Mouse (Mus musculus): ENCODE measurements around the gene Atp7a.

Gene Atp7a

GRCm38 (mm10) chrX:106080811-106081443 is 53.9 kb downstream of the Atp7a start:
- peak in 1 of 2 experiments; percentile 2 for DNase-seq (ENCODE audit: low spot score in 2 of 2)

- no peak for DNase-seq (ENCODE audit: low spot score in 2 of 2)
Observed at GRCm38 (mm10) chrX:106082518-106082917, 55.4 kb downstream of the Atp7a start.

- peak; percentile 9 to 27 for DNase-seq (ENCODE audit: low spot score in 2 of 2)
Observed at GRCm38 (mm10) chrX:106085132-106085531, 58.1 kb downstream of the Atp7a start.

- no peak for DNase-seq (ENCODE audit: low spot score in 2 of 2)
Observed at GRCm38 (mm10) chrX:106085564-106085963, 58.5 kb downstream of the Atp7a start.

GRCm38 (mm10) chrX:106092939-106093338 is 65.9 kb downstream of the Atp7a start:
- peak in 1 of 2 experiments; percentile 1 for DNase-seq (ENCODE audit: low spot score in 2 of 2)

GRCm38 (mm10) chrX:106105464-106105863 is 78.4 kb downstream of the Atp7a start:
- DNase-seq (ENCODE audit: low spot score in 2 of 2): peak in 1 of 2 experiments; percentile 33

- no peak for DNase-seq (ENCODE audit: low spot score in 2 of 2)
Observed at GRCm38 (mm10) chrX:106113881-106114280, 86.8 kb downstream of the Atp7a start.

GRCm38 (mm10) chrX:106114674-106115073 is 87.6 kb downstream of the Atp7a start:
- DNase-seq (ENCODE audit: low spot score in 2 of 2): no peak

- no peak for DNase-seq (ENCODE audit: low spot score in 2 of 2)
Observed at GRCm38 (mm10) chrX:106122823-106123222, 95.7 kb downstream of the Atp7a start.

- DNase-seq (ENCODE audit: low spot score in 2 of 2): no peak
Observed at GRCm38 (mm10) chrX:106128283-106128682, 101.2 kb downstream of the Atp7a start.

GRCm38 (mm10) chrX:106129877-106130276 is 102.8 kb downstream of the Atp7a start:
- no peak for DNase-seq (ENCODE audit: low spot score in 2 of 2)

GRCm38 (mm10) chrX:106134916-106135315 is 107.8 kb downstream of the Atp7a start:
- peak; percentile 4 to 5 for DNase-seq (ENCODE audit: low spot score in 2 of 2)

GRCm38 (mm10) chrX:106135484-106135883 is 108.4 kb downstream of the Atp7a start:
- no peak for DNase-seq (ENCODE audit: low spot score in 2 of 2)

GRCm38 (mm10) chrX:106135916-106136575 is 109.0 kb downstream of the Atp7a start:
- peak; percentile 6 to 33 for DNase-seq (ENCODE audit: low spot score in 2 of 2)

GRCm38 (mm10) chrX:106139309-106140070 is 112.4 kb downstream of the Atp7a start:
- peak; percentile 4 to 14 for DNase-seq (ENCODE audit: low spot score in 2 of 2)

- no peak for DNase-seq (ENCODE audit: low spot score in 2 of 2)
Observed at GRCm38 (mm10) chrX:106142936-106143335, 115.9 kb downstream of the Atp7a start, which contains the start of gene Tlr13. Tlr13 (plus strand) TSS chrX:106143204.

GRCm38 (mm10) chrX:106148185-106148584 is 121.1 kb downstream of the Atp7a start:
- DNase-seq (ENCODE audit: low spot score in 2 of 2): no peak

GRCm38 (mm10) chrX:106149460-106149859 is 122.4 kb downstream of the Atp7a start:
- no peak for DNase-seq (ENCODE audit: low spot score in 2 of 2)

GRCm38 (mm10) chrX:106154180-106154586 is 127.1 kb downstream of the Atp7a start:
- DNase-seq (ENCODE audit: low spot score in 2 of 2): no peak

- no peak for DNase-seq (ENCODE audit: low spot score in 2 of 2)
Observed at GRCm38 (mm10) chrX:106155892-106156291, 128.8 kb downstream of the Atp7a start.

GRCm38 (mm10) chrX:106163995-106164394 is 136.9 kb downstream of the Atp7a start:
- DNase-seq (ENCODE audit: low spot score in 2 of 2): no peak

- DNase-seq (ENCODE audit: low spot score in 2 of 2): no peak
Observed at GRCm38 (mm10) chrX:106164555-106164954, 137.5 kb downstream of the Atp7a start.

- no peak for DNase-seq (ENCODE audit: low spot score in 2 of 2)
Observed at GRCm38 (mm10) chrX:106165089-106165488, 138.0 kb downstream of the Atp7a start.

Measured in heart, adult 9 months (tissue).